Mouse (Mus musculus): Measurements from ENCODE around the gene Iqcf3. TPM values are rescaled to one million over a fixed set of nuclear protein-coding genes. Genes with fewer than 3 reads are reported as not detected.

Gene Iqcf3
- polyA plus RNA-seq, 1 experiment from 2014 or later: not detected

GRCm38 (mm10) chr9:106454888-106455681 is 106.3 kb downstream of the Iqcf3 start:
- Histone ChIP-seq H3K4me1 (replicated peaks; ENCODE audit: control insufficient read depth, insufficient read depth, low read length) (peaks cover 55% of the 10 kb centered on the region), H3K4me3 (replicated peaks; ENCODE audit: low read length) (peak overlapping the region; percentile 78), H3K36me3 (ENCODE audit: control insufficient read depth, insufficient read depth) (no peaks in the 10 kb centered on the region), H3K9ac (replicated peaks; ENCODE audit: low read depth, low read length) (peak overlapping the region; percentile 96), H3K27me3 (replicated peaks; ENCODE audit: control insufficient read depth, insufficient read depth, low read length) (no peaks in the 10 kb centered on the region), H3K4me2 (ENCODE audit: low read length) (peak overlapping the region; percentile 99), H3K27ac (ENCODE audit: low read length) (peak overlapping the region; percentile 89), H3K9me3 (ENCODE audit: control insufficient read depth, low read length) (no peaks in the 10 kb centered on the region)
- ATAC-seq: peak; percentile 34
- 1% methylated on average over 16 of the region's 17 CpGs for WGBS

- H3K9me3 ChIP-seq (ENCODE audit: control insufficient read depth, low read length): no peaks in the 10 kb centered on the region
- H3K36me3 ChIP-seq (ENCODE audit: control insufficient read depth, insufficient read depth): no peaks in the 10 kb centered on the region
- H3K4me2 ChIP-seq (ENCODE audit: low read length): peak overlapping the region; percentile 99
- H3K4me3 ChIP-seq (replicated peaks; ENCODE audit: low read length): peak overlapping the region; percentile 78
- peak overlapping the region; percentile 96 for H3K9ac ChIP-seq (replicated peaks; ENCODE audit: low read depth, low read length)
- ATAC-seq: peak; percentile 13
- H3K27ac ChIP-seq (ENCODE audit: low read length): peak overlapping the region; percentile 89
- H3K27me3 ChIP-seq (replicated peaks; ENCODE audit: control insufficient read depth, insufficient read depth, low read length): no peaks in the 10 kb centered on the region
- peaks cover 55% of the 10 kb centered on the region for H3K4me1 ChIP-seq (replicated peaks; ENCODE audit: control insufficient read depth, insufficient read depth, low read length)
- 0% methylated on average over 17 of the region's 20 CpGs for WGBS
These were observed 107.2 kb downstream of the Iqcf3 start for GRCm38 (mm10) chr9:106454071-106454761.

GRCm38 (mm10) chr9:106453271-106454070 is 108.0 kb downstream of the Iqcf3 start, which contains the start of gene Pcbp4:
TSS of gene Pcbp4 (plus strand) at chr9:106453291.
- peak within 1 kb of the TSS; percentile 99 for H3K4me2 ChIP-seq (ENCODE audit: low read length)
- peak within 1 kb of the TSS; percentile 89 for H3K27ac ChIP-seq (ENCODE audit: low read length)
- H3K36me3 ChIP-seq (ENCODE audit: control insufficient read depth, insufficient read depth): no peaks in the 10 kb centered on the region
- peak within 1 kb of the TSS; percentile 96 for H3K9ac ChIP-seq (replicated peaks; ENCODE audit: low read depth, low read length)
- H3K4me1 ChIP-seq (replicated peaks; ENCODE audit: control insufficient read depth, insufficient read depth, low read length): peaks cover 55% of the 10 kb centered on the region
- ATAC-seq: peak; percentile 72
- no peaks in the 10 kb centered on the region for H3K9me3 ChIP-seq (ENCODE audit: control insufficient read depth, low read length)
- H3K4me3 ChIP-seq (replicated peaks; ENCODE audit: low read length): peak within 1 kb of the TSS; percentile 78
- no peaks in the 10 kb centered on the region for H3K27me3 ChIP-seq (replicated peaks; ENCODE audit: control insufficient read depth, insufficient read depth, low read length)
- 0% methylated on average over 40 of the region's 74 CpGs for WGBS

Other genes with a start within 250 kb of the Iqcf3 start
- gene Dusp7, start 193.0 kb downstream of the Iqcf3 start, polyA plus RNA-seq (2015; fragmentation: Nextera tagmentation; extraction: Ambion mirVana): 9.0 and 10.3 TPM in 2 replicates
- 564 and 591 TPM in 2 replicates for gene Rpl29, start 132.2 kb downstream of the Iqcf3 start, polyA plus RNA-seq (2015; fragmentation: Nextera tagmentation; extraction: Ambion mirVana)
- gene Acy1, start 123.3 kb downstream of the Iqcf3 start, polyA plus RNA-seq (2015; fragmentation: Nextera tagmentation; extraction: Ambion mirVana): 31.5 and 31.7 TPM in 2 replicates
- gene Abhd14b, start 114.2 kb downstream of the Iqcf3 start, polyA plus RNA-seq (2015; fragmentation: Nextera tagmentation; extraction: Ambion mirVana): 6.2 and 7.7 TPM in 2 replicates
- 72.3 and 81.9 TPM in 2 replicates for gene Abhd14a, start 114.0 kb downstream of the Iqcf3 start, polyA plus RNA-seq (2015; fragmentation: Nextera tagmentation; extraction: Ambion mirVana)
- gene Pcbp4, start 108.3 kb downstream of the Iqcf3 start, polyA plus RNA-seq (2015; fragmentation: Nextera tagmentation; extraction: Ambion mirVana): 221 and 249 TPM in 2 replicates
- gene Gpr62, start 95.7 kb downstream of the Iqcf3 start, polyA plus RNA-seq (2015; fragmentation: Nextera tagmentation; extraction: Ambion mirVana): 0.48 and 0.72 TPM in 2 replicates
- 53.6 and 62.5 TPM in 2 replicates for gene Rrp9, start 85.7 kb downstream of the Iqcf3 start, polyA plus RNA-seq (2015; fragmentation: Nextera tagmentation; extraction: Ambion mirVana)
- gene Parp3, start 84.7 kb downstream of the Iqcf3 start, polyA plus RNA-seq (2015; fragmentation: Nextera tagmentation; extraction: Ambion mirVana): 0.55 and 0.70 TPM in 2 replicates
- gene Iqcf1, start 61.7 kb downstream of the Iqcf3 start, polyA plus RNA-seq (2015; fragmentation: Nextera tagmentation; extraction: Ambion mirVana): not detected in 2 replicates
- gene Iqcf5, start 47.1 kb downstream of the Iqcf3 start, polyA plus RNA-seq (2015; fragmentation: Nextera tagmentation; extraction: Ambion mirVana): not detected in 2 replicates
- not detected in 2 replicates for gene Iqcf4, start 9.4 kb upstream of the Iqcf3 start, polyA plus RNA-seq (2015; fragmentation: Nextera tagmentation; extraction: Ambion mirVana)
- not detected in 2 replicates for gene Iqcf6, start 65.0 kb upstream of the Iqcf3 start, polyA plus RNA-seq (2015; fragmentation: Nextera tagmentation; extraction: Ambion mirVana)
- gene Grm2, start 94.5 kb upstream of the Iqcf3 start, polyA plus RNA-seq (2015; fragmentation: Nextera tagmentation; extraction: Ambion mirVana): 10.2 and 14.1 TPM in 2 replicates
- gene Tex264, start 124.3 kb upstream of the Iqcf3 start, polyA plus RNA-seq (2015; fragmentation: Nextera tagmentation; extraction: Ambion mirVana): 57.2 and 59.7 TPM in 2 replicates
- gene Rad54l2, start 227.6 kb upstream of the Iqcf3 start, polyA plus RNA-seq (2015; fragmentation: Nextera tagmentation; extraction: Ambion mirVana): 6.9 and 8.7 TPM in 2 replicates